Mouse (Mus musculus) megakaryocyte-erythroid progenitor cell, adult 5 weeks (primary cell): ENCODE results near the gene Pigh. TPM values are rescaled to one million over a fixed set of nuclear protein-coding genes. Genes with fewer than 3 reads are reported as not detected.

Experiments
- polyA plus RNA-seq: library from polyadenylated mRNA; stranded (reverse); fragments of >175 nt; gene quantifications from 2 replicates; pipeline ENCODE4 v1.2.3, GENCODE M21; 2012

Gene Pigh
- polyA plus RNA-seq, result 4.4 and 4.5 TPM in 2 replicates

DNA sequence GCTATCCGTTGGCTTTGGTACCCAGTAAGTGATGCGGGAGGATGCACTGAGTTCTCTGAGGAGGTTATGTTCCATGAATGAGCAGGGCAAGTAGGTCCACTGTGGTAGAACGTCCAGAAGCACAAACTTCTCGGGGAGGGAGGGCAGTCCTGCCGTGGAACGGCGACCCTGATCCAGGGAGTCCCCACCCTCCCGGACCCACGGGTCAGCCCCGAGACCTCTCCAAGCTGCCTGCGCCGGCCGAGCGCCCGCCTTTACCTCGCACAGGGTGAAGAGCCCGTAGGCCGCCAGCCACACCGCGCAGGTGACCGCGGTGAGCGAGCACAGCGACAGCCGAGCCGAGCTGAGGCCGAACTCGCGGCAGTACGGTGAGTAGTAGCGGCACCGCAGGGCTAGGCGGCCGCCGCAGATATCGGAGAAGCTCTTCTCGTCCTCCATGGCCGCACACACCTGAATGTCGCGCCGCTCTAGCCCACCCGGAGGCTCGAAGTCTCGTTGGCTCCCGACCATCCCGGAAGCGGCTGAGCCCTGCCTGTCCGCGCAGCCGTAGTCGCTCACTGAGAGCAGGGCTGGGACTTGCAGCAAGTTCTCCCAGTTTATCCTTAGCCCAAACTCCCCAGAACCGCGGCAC, at the start of gene Pigh:
Pigh (minus strand) TSS at position 470 of the 631 bp plus-strand sequence.

DNA sequence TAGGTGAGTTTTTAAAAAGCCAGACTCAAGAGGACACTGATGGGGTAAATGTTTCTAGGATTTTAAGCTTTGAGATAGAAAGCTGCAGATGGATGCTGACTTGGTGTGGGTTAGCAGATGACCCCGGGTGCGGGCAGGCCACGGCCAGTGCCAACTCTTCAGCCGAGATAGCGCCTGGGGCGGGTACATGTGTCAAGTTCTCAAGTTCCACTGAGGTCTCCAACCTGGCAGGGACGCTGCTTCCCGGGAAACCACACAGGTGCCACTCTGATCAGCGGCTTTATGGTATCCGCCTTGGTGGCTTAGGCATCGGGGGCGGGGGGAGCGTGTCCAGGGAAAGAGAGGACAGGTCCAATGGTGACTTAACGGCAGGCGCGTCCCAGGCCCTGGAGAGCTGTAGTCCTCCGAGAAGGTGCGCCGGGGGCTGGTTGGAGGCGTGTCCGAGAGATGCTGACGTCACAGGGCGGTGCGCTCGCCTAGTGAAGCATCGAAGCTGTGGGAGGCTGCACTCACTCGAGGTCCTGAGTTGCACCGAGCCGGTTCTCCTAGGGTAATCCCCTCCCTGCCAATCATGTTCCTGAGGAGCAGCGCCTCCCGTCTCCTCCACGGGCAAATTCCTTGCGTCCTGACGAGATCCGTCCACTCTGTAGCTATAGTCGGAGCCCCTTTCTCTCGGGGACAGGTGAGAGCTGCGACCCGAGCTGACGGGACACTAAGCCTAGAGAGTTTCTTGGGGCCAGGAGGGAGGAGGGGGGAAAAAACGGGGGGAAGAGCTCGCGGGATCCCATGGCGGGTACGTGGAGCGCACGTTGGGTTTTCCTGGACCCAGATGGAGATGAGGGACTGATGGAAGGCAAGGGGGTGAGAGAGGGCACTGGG, 41.1 kb upstream of the Pigh start, which contains the start of gene Arg2:
Arg2 (plus strand) TSS at position 479 of the 879 bp plus-strand sequence.

Other genes starting within 250 kb of the Pigh start
- gene Atp6v1d, start 228.0 kb downstream of the Pigh start, polyA plus RNA-seq, result 9.6 TPM in 2 replicates
- gene Eif2s1, start 227.8 kb downstream of the Pigh start, polyA plus RNA-seq, result 28.3 and 29.1 TPM in 2 replicates
- gene Plek2, start 182.7 kb downstream of the Pigh start, polyA plus RNA-seq, result 0.03 and 0.18 TPM in 2 replicates
- gene Tmem229b, start 82.0 kb downstream of the Pigh start, polyA plus RNA-seq, result 27.0 and 40.8 TPM in 2 replicates
- 0.05 and 0.13 TPM in 2 replicates for gene Plekhh1, start 60.5 kb downstream of the Pigh start, polyA plus RNA-seq
- gene Arg2, start 41.1 kb upstream of the Pigh start, polyA plus RNA-seq, result not detected in 2 replicates
- gene Vti1b, start 83.0 kb upstream of the Pigh start, polyA plus RNA-seq, result 58.2 and 61.0 TPM in 2 replicates
- 1.6 and 2.1 TPM in 2 replicates for gene Rdh11, start 102.6 kb upstream of the Pigh start, polyA plus RNA-seq
- 0.59 and 0.68 TPM in 2 replicates for gene Rdh12, start 119.3 kb upstream of the Pigh start, polyA plus RNA-seq
- gene Zfyve26, start 206.7 kb upstream of the Pigh start, polyA plus RNA-seq, result 4.3 and 5.8 TPM in 2 replicates
- gene Rad51b, start 207.6 kb upstream of the Pigh start, polyA plus RNA-seq, result 0.28 and 0.51 TPM in 2 replicates